8 mouse cellular contexts compared by ENCODE assay signal in the genomic region with DNA sequence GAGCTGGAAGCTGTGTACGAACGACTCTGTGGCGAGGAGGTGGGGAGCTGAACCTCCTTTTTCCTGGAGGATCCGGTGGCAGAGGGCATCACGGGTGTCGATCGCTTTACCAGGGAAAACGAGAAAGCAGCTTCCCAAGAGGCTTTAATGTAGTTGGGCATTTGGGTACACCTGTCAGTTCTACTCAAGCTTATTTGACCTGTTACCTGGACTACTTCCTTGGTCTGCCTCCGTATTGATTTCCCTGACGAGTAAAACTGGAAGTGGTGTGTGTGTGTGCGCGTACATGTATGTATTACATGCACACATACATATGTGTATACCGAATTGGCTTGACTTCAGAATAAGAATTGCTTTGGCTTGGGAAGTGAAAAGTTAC. TPM values are rescaled to one million over a fixed set of nuclear protein-coding genes. Genes with fewer than 3 reads are reported as not detected.
DNase-seq lines count a peak whose midpoint lies in the region; ATAC-seq and TF ChIP-seq lines count a peak whose summit lies in the region.

No protein-coding gene starts in this region.

- dilution Hi-C loops in CH12.LX (cut with MboI; ENCODE audit: extremely low pct_ligation_motif_present, extremely low pct_unique_long_range_greater_than_20kb, low sequenced_read_pairs), result no loop called here

- H3K4me1 ChIP-seq in heart, adult 2 months (ENCODE audit: control insufficient read depth, insufficient read depth, low read length), result peaks cover 5% of the 10 kb centered on the region
- peaks cover 3 to 45% of the 10 kb centered on the region in 2 experiments for H3K4me1 ChIP-seq in CH12.LX (ENCODE audit: control insufficient read depth in 1 of 2, insufficient read depth in 2 of 2)
- peaks cover 23% of the 10 kb centered on the region for H3K4me1 ChIP-seq in forebrain, embryonic 16.5 days (replicated peaks; ENCODE audit: control insufficient read depth, insufficient read depth, low read length)
- H3K4me1 ChIP-seq in liver, embryonic 16.5 days (ENCODE audit: control insufficient read depth, low read depth, low read length), result peaks cover 17% of the 10 kb centered on the region

- 0 out of 2 replicates have a peak overlapping the region, but pooled peaks have one; percentile 96 for H3K4me2 ChIP-seq in CH12.LX (ENCODE audit: insufficient read depth, low read depth, poor library complexity, severe bottlenecking)
- H3K4me2 ChIP-seq in forebrain, embryonic 16.5 days (ENCODE audit: low read length), result peak overlapping the region; percentile 96
- peak overlapping the region; percentile 88 for H3K4me2 ChIP-seq in liver, embryonic 16.5 days (ENCODE audit: low read depth, low read length)

- peak overlapping the region; percentile 92 for H3K27ac ChIP-seq in heart, adult 2 months
- peak overlapping the region; percentile 45 for H3K27ac ChIP-seq in CH12.LX (ENCODE audit: insufficient read depth, low read depth)
- peak overlapping the region; percentile 82 for H3K27ac ChIP-seq in forebrain, embryonic 16.5 days (ENCODE audit: low read length)
- peak overlapping the region; percentile 89 for H3K27ac ChIP-seq in liver, embryonic 16.5 days (ENCODE audit: low read length)

- no peak for TF ChIP-seq CTCF in heart, adult 2 months (IDR thresholded peaks at IDR 0.05)
- TF ChIP-seq CTCF in CH12.LX (conservative IDR thresholded peaks at IDR 0.05 in 1 of 2, IDR thresholded peaks at IDR 0.05 in 1 of 2; ENCODE audit: low read depth in 2 of 2, low read length in 2 of 2), result no peak

- intact Hi-C loops in heart, adult 2 months (cut with DNase I), result loop anchor here (10.0 kb wide), 1 partner anchor 202 kb away; no protein-coding TSS in a partner anchor
- intact Hi-C loops in heart, postnatal 36 days (cut with DNase I), result loop anchor here (5.0 kb wide), 1 partner anchor 245 kb away; the partner anchor contains the start of genes Clec18a and Pdpr

- no peak for DNase-seq in heart, adult 2 months
- DNase-seq in heart, postnatal 36 days, result no peak
- DNase-seq in CH12.LX (ENCODE audit: extremely low read depth), result peak; percentile 27
- no peak for DNase-seq in yolk sac, embryonic 10.5 days (ENCODE audit: low spot score)
- no peak for DNase-seq in spleen, postnatal 4 days (ENCODE audit: low spot score in 2 of 2)
- DNase-seq in gastrocnemius, adult 8-10 months (ENCODE audit: low spot score in 2 of 2), result no peak

- peaks cover 16% of the 10 kb centered on the region for H3K36me3 ChIP-seq in heart, adult 2 months (ENCODE audit: control insufficient read depth, insufficient read depth, low read length)
- peaks cover 44 to 57% of the 10 kb centered on the region in 2 experiments for H3K36me3 ChIP-seq in CH12.LX (replicated peaks in 1 of 2; ENCODE audit: control insufficient read depth in 1 of 2, insufficient read depth in 1 of 2, low read length in 1 of 2)
- H3K36me3 ChIP-seq in forebrain, embryonic 16.5 days (ENCODE audit: control insufficient read depth, insufficient read depth), result peaks cover 27% of the 10 kb centered on the region
- peaks cover 39% of the 10 kb centered on the region for H3K36me3 ChIP-seq in liver, embryonic 16.5 days (ENCODE audit: control insufficient read depth, insufficient read depth)

- no peaks in the 10 kb centered on the region for H3K27me3 ChIP-seq in heart, adult 2 months (ENCODE audit: control insufficient read depth, insufficient read depth, low read length)
- H3K27me3 ChIP-seq in CH12.LX (replicated peaks), result no peaks in the 10 kb centered on the region
- H3K27me3 ChIP-seq in forebrain, embryonic 16.5 days (replicated peaks; ENCODE audit: control insufficient read depth, insufficient read depth, low read length), result no peaks in the 10 kb centered on the region
- H3K27me3 ChIP-seq in liver, embryonic 16.5 days (ENCODE audit: control insufficient read depth, insufficient read depth, low read depth, low read length), result no peaks in the 10 kb centered on the region

- TF ChIP-seq RAD21 in CH12.LX (IDR thresholded peaks at IDR 0.05; ENCODE audit: low read depth, low read length), result no peak

- H3K4me3 ChIP-seq in heart, adult 2 months, result peak overlapping the region; percentile 83
- peak overlapping the region; percentile 79 to 99 (median 94) for H3K4me3 ChIP-seq in CH12.LX (replicated peaks in 1 of 3; ENCODE audit: low read depth in 2 of 3, low read length in 2 of 3, poor library complexity in 1 of 3)
- H3K4me3 ChIP-seq in forebrain, embryonic 16.5 days (replicated peaks; ENCODE audit: low read length), result peak overlapping the region; percentile 96
- H3K4me3 ChIP-seq in liver, embryonic 16.5 days (ENCODE audit: low read depth, low read length), result peak overlapping the region; percentile 94

- no peak for TF ChIP-seq POLR2A in heart, adult 2 months (IDR thresholded peaks at IDR 0.05; ENCODE audit: insufficient read depth, low read depth, low read length)
- TF ChIP-seq POLR2A in CH12.LX (IDR thresholded peaks at IDR 0.05; ENCODE audit: low read depth, low read length), result no peak

- peak; percentile 47 for ATAC-seq in forebrain, embryonic 16.5 days
- ATAC-seq in liver, embryonic 16.5 days (ENCODE audit: low read depth), result peak; percentile 37

- under 1% methylated on average over 13 of the region's 13 CpGs for WGBS in heart, adult 2 months
- WGBS in forebrain, embryonic 16.5 days, result 2% methylated on average over 13 of the region's 13 CpGs
- WGBS in liver, embryonic 16.5 days (ENCODE audit: insufficient replicate concordance), result under 1% methylated on average over 13 of the region's 13 CpGs

- H3K9me3 ChIP-seq in CH12.LX (replicated peaks; ENCODE audit: low read length), result no peaks in the 10 kb centered on the region
- H3K9me3 ChIP-seq in forebrain, embryonic 16.5 days (ENCODE audit: control insufficient read depth, low read length), result no peaks in the 10 kb centered on the region
- H3K9me3 ChIP-seq in liver, embryonic 16.5 days (replicated peaks; ENCODE audit: control insufficient read depth, low read length), result no peaks in the 10 kb centered on the region

- in situ Hi-C loops in CH12.LX (cut with MboI; ENCODE audit: low pct_ligation_motif_present, low pct_unique_long_range_greater_than_20kb, low sequenced_read_pairs), result loop anchor here (10.0 to 25.0 kb wide), 3 partner anchors 92 to 440 kb away; no protein-coding TSS in a partner anchor

- TF ChIP-seq EP300 in heart, adult 2 months (IDR thresholded peaks at IDR 0.05; ENCODE audit: insufficient read depth, low read depth, low read length), result no peak
- no peak for TF ChIP-seq EP300 in CH12.LX (IDR thresholded peaks at IDR 0.05; ENCODE audit: low read length)

- H3K9ac ChIP-seq in heart, adult 2 months (ENCODE audit: low read depth, low read length), result peak overlapping the region; percentile 88
- peak overlapping the region; percentile 70 for H3K9ac ChIP-seq in CH12.LX (ENCODE audit: insufficient read depth, low read depth)
- H3K9ac ChIP-seq in forebrain, embryonic 16.5 days (replicated peaks; ENCODE audit: low read depth, low read length), result peak overlapping the region; percentile 90
- peak overlapping the region; percentile 90 for H3K9ac ChIP-seq in liver, embryonic 16.5 days (ENCODE audit: low read depth, low read length)

- peaks cover 3% of the 10 kb centered on the region for H3K79me2 ChIP-seq in heart, adult 2 months (replicated peaks; ENCODE audit: control insufficient read depth, insufficient read depth, low read length)
- H3K79me2 ChIP-seq in CH12.LX (replicated peaks; ENCODE audit: control insufficient read depth, extremely low read depth, insufficient read depth, poor library complexity, severe bottlenecking), result peaks cover 68% of the 10 kb centered on the region

TF ChIP-seq in CH12.LX, 34 proteins besides CTCF, POLR2A, EP300 and RAD21 (continues in another document):
- TF ChIP-seq SMC3 (IDR thresholded peaks at IDR 0.05; ENCODE audit: low read depth, low read length), result no peak

RNA-seq across cellular contexts. Expression of gene Sf3b3, which starts 0.6 kb away (rescaled TPM):
- total RNA-seq in heart, adult 2 months (2021), result 10 to 100 TPM; 38.3 to 39.7 TPM
- polyA plus RNA-seq in heart, adult 2 months (2012; rRNA removed), result 19.2 and 34.3 TPM in 2 replicates
- total RNA-seq in heart, postnatal 36 days (2021), result 10 to 100 TPM; 37.3 to 39.1 TPM
- total RNA-seq in CH12.LX (2012; rRNA removed), result 136 and 163 TPM in 2 replicates
- 137 and 139 TPM in 2 replicates for total RNA-seq in CH12.LX (2014; rRNA removed)
- polyA plus RNA-seq in CH12.LX (2012; ENCODE audit: insufficient read length, low read depth), result 206 and 213 TPM in 2 replicates
- 124 and 136 TPM in 2 replicates for polyA plus RNA-seq in forebrain, embryonic 16.5 days (2015; fragmentation: Nextera tagmentation; extraction: Ambion mirVana)
- polyA plus RNA-seq in liver, embryonic 16.5 days (2015; fragmentation: Nextera tagmentation; extraction: Ambion mirVana), result 56.5 and 58.4 TPM in 2 replicates
- total RNA-seq in gastrocnemius, adult 8-10 months (2022), result 10 to 100 TPM; 14.1 to 19.3 (median 14.3) TPM

RNA-seq across cellular contexts. Expression of gene Cog4, which starts 0.8 kb away (rescaled TPM):
- total RNA-seq in heart, adult 2 months (2021), result 10 to 100 TPM; 66.2 to 74.1 TPM
- 34.8 and 51.5 TPM in 2 replicates for polyA plus RNA-seq in heart, adult 2 months (2012; rRNA removed)
- total RNA-seq in heart, postnatal 36 days (2021), result 10 to 100 TPM; 74.3 to 78.3 TPM
- total RNA-seq in CH12.LX (2012; rRNA removed), result 35.2 and 36.4 TPM in 2 replicates
- 24.4 and 27.5 TPM in 2 replicates for total RNA-seq in CH12.LX (2014; rRNA removed)
- 24.9 and 27.5 TPM in 2 replicates for polyA plus RNA-seq in CH12.LX (2012; ENCODE audit: insufficient read length, low read depth)
- polyA plus RNA-seq in forebrain, embryonic 16.5 days (2015; fragmentation: Nextera tagmentation; extraction: Ambion mirVana), result 65.0 and 69.3 TPM in 2 replicates
- 28.4 and 29.7 TPM in 2 replicates for polyA plus RNA-seq in liver, embryonic 16.5 days (2015; fragmentation: Nextera tagmentation; extraction: Ambion mirVana)
- total RNA-seq in gastrocnemius, adult 8-10 months (2022), result 10 to 100 TPM; 61.0 to 68.2 (median 64.3) TPM

RNA-seq across cellular contexts. Expression of gene Il34, which starts 41.4 kb away (rescaled TPM):
- total RNA-seq in heart, adult 2 months (2021), result 1 to 10 TPM; 3.3 to 5.3 TPM
- polyA plus RNA-seq in heart, adult 2 months (2012; rRNA removed), result 7.2 and 15.3 TPM in 2 replicates
- 1 to 10 TPM; 4.3 to 6.9 TPM for total RNA-seq in heart, postnatal 36 days (2021)
- total RNA-seq in CH12.LX (2012; rRNA removed), result 0.21 TPM in 1 of 2 replicates, not detected in the other
- total RNA-seq in CH12.LX (2014; rRNA removed), result not detected in 2 replicates
- polyA plus RNA-seq in CH12.LX (2012; ENCODE audit: insufficient read length, low read depth), result not detected in 2 replicates
- polyA plus RNA-seq in forebrain, embryonic 16.5 days (2015; fragmentation: Nextera tagmentation; extraction: Ambion mirVana), result 5.4 and 5.7 TPM in 2 replicates
- 0.31 TPM in 1 of 2 replicates, not detected in the other for polyA plus RNA-seq in liver, embryonic 16.5 days (2015; fragmentation: Nextera tagmentation; extraction: Ambion mirVana)
- total RNA-seq in gastrocnemius, adult 8-10 months (2022), result 1 to 10 TPM; 1.6 to 5.5 (median 4.3) TPM

RNA-seq across cellular contexts. Expression of gene Fuk, which starts 55.1 kb away (rescaled TPM):
- 1 to 10 TPM; 4.5 to 4.6 TPM for total RNA-seq in heart, adult 2 months (2021)
- 6.2 and 8.8 TPM in 2 replicates for polyA plus RNA-seq in heart, adult 2 months (2012; rRNA removed)
- total RNA-seq in heart, postnatal 36 days (2021), result 1 to 10 TPM; 4.1 to 4.7 TPM
- total RNA-seq in CH12.LX (2012; rRNA removed), result 14.3 and 14.4 TPM in 2 replicates
- total RNA-seq in CH12.LX (2014; rRNA removed), result 6.6 and 6.8 TPM in 2 replicates
- 6.4 and 7.0 TPM in 2 replicates for polyA plus RNA-seq in CH12.LX (2012; ENCODE audit: insufficient read length, low read depth)
- polyA plus RNA-seq in forebrain, embryonic 16.5 days (2015; fragmentation: Nextera tagmentation; extraction: Ambion mirVana), result 8.2 and 8.4 TPM in 2 replicates
- 2.7 and 2.9 TPM in 2 replicates for polyA plus RNA-seq in liver, embryonic 16.5 days (2015; fragmentation: Nextera tagmentation; extraction: Ambion mirVana)
- 1 to 10 TPM; 3.6 to 4.5 (median 4.0) TPM for total RNA-seq in gastrocnemius, adult 8-10 months (2022)
